Mouse (Mus musculus) embryo, embryonic 10 days (tissue): ENCODE measurements around the gene Zfp711.

ENCODE experiments used
- DNase-seq: peaks from one replicate; pipeline ENCODE4 v3.0.0-alpha.2; 2015; ENCODE audit warnings: low spot score

The Zfp711 gene

DNA sequence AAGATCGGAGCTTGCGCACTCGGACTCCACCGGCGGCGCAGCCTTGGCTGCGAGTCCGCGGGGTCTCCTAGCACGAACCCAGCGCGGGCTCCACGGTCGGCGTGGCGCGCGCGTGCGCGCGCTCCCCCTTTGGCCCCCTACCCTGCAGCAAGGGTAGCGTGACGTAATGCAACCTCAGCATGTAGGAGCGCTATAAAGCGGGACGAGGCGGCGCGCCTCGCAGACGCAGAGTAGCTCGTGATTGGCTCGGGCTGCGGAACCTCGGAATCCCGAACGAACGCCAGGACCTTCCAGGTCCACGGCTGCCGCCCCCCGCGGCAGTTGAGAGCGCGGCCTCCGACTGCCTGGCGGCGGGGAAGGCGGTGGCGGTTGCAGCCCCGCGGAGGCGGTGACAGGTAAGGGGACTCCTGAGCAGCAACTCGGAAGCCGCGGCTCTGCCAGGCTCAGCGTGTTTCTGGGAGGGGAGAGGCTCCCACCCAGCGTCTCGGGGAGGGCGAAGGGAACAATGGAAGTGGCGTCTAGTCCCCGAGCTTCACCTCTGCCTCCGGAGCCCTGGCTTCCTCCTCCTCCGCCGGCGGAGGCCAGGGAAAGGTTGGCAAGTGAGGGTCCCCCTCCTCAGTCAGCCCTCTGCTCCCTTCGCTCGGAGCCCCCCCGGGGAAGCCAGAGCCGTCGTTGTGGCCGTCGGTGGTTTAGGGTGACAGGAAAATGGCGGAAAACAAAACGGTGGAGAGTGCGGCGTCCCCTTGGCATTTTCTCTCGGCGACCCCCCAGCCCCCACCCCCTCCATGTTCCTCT lies at the start of gene Zfp711:
Gene Zfp711, plus strand, starts transcription at position 16 of the 795 bp plus-strand sequence.
- DNase-seq: peak; percentile 86

DNA sequence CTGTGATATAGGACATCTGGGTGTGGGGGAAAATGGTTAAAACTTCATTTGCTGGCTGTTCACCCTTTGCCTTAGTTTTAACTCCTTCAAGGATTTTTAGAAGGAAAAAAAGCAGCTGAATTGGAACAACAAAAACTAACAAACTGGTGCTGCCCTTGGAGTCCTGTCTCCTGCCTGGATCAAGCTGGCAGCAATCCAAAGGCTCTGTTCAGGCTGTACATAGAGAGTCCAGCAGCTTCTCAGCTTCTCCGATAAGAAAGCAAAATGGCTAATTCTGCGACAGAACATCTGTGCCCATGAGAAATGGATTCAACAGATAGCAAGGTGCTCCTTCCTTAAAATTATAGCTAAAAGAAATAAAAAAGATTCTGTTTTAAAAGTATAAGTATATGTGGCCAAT lies 32.6 kb upstream of the Zfp711 start:
- no peak for DNase-seq

DNA sequence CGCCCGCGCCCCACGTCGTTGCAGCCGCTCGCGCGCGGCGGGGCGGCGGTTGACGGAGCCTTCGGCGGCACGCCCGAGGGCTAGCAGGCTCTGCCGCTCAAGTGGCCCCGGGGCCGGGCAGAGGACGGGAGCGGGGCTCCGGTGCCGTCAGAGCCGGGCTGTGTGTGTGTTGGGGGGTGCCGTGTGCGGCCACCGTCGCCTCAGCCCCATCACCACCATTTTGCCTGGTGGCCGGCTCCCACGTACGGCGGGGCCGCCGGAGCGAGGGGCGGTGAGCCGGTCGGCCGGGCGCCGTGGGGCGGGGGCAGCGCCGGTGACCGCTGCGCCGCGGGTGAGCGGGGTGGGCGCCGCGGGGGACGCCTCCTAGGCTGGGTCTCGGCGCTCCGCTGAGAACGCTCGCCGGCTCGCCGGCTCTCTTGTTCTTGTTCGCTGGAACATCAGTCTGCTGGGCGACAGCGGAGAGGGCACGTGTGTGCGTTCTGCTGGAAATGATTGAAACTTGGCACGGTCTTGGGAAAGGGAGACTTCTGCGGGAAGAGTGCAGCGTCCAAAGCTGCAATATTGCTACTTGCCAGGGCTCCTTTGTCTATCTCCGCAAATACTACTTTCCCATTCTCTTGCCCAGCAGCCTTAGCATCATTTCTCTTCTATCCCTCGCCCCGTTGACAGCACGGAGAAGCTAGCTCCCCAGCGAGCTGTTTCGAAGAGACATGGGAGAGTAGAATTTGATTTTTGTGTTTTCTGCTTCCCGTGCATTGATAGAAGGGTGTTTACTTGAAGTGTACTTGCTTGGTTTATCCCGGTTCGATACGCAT lies 1.2 kb downstream of the Zfp711 start:
- peak; percentile 26 for DNase-seq

DNA sequence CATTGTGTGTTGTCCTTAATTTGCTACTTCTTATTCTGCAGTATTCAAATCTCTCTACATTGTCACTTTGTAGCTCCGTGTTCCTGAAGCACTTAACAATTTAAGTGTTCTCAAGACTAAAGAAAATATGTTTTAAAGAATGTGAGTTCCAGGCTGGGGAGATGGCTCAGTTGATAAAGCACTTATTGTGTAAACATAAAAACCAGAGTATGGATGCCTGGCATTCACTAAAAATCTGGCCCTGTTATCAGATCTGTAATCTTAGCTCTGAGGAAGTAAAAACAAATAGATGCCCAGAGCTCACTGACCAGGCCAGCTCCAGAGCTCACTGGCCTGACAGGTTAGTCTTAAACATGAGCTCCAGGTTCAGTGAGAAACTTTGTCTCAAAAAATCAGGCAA lies 75.2 kb downstream of the Zfp711 start:
- DNase-seq: no peak

DNA sequence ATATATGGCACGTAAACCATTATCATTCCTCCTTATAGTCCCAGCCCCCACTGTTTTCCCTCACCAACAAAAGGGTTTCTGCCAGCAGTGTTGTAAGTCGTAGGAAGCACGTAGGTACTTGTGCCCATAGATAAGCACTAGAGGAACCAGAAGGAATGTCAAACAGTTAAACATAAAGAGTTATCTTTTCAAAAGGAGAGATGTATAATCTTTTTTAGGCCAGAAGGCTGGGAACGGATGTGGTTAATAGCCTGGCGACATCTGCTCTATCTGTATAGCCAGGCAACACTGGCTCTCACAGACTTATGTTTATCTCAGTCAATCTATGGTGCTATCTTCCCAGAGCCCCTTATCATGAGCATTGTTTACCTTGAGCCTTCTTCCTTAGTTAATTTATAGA lies 80.3 kb downstream of the Zfp711 start:
- DNase-seq: no peak
